Mouse (Mus musculus) T-helper 2 cell (primary cell): ENCODE results near the gene Atp12a.

ENCODE experiments used
- in situ Hi-C: fragments of 300-600 bp; cut with MboI, MseI; formaldehyde crosslinking; loops from one replicate; pipeline ENCODE4 v1.15.1; 2025; ENCODE audit warnings: high pct_unique_total_duplicates

Gene Atp12a

DNA sequence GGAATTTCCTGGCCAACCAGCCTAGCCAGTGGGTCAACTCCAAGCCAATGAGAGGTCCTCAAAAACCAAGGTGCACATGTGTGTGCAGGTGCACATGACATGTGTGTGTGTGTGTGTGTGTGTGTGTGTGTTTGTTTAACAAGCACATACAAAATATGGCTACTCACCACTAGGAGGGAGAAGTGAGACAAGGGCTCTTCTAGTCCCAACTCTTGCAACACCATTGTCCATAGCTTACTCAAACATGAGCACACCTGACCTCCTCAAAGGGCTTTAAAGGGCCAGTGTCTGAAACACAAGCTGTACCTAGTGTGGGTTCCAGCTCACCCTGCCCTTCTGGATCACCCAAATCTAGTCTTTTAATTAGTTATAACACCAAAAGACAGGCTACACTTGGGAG is 12.9 kb downstream of the Atp12a start:
- in situ Hi-C loops = no loop called here

DNA sequence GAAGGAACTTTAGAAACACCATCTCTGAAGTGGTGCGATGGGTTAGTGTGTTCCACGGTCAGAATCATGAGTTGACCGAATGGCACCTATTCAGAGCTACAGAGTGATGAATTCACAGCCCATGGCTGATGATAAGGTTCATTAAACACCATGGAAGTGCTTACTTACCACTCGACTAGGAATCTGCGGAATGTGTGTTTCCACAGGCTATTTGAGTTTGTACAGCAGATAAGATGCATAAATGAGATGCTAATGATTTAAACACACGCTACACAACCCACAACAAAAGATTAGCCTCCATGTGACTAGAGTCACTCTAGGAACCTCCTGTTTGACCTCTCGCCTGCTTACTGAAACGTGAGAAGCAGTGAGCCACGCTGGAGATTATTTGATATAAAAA is 14.5 kb downstream of the Atp12a start:
- in situ Hi-C loops = no loop called here

DNA sequence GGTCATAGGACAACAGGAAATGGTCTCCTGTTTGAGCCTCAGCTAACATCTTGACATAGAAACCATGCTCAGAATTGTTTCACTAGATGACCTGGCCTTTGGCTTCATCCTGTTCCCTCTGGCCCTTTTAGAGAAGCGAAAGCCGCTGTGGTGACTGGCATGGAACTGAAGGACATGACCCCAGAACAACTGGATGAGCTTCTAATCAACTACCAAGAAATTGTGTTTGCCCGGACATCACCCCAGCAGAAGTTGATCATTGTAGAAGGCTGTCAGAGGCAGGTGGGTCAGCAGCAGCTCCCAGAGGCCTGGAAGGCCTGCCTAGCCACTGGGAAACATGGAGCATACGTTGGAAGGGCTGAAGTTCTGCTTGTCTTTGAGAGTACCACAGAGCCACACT is 17.5 kb downstream of the Atp12a start:
- in situ Hi-C loops = no loop called here

DNA sequence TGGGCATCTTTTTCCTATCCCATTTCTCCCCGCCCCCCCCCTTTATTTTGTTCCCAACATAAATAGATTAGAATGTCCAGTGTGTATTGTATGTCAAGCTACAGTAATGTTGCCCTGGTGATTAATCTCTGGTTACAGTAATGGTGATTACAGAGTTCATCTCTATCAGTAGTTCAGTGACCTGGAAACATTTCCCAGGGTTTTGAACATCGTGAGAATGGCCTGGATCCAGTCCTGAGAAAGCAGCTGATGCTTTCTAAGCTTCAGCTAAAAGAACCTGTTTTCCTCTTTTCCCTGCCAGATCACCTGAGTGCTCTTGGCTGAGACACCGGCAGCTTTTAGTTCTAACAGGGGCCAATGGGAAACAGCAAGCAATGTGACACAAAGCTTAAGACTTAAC is 25.4 kb downstream of the Atp12a start:
- in situ Hi-C loops = no loop called here

DNA sequence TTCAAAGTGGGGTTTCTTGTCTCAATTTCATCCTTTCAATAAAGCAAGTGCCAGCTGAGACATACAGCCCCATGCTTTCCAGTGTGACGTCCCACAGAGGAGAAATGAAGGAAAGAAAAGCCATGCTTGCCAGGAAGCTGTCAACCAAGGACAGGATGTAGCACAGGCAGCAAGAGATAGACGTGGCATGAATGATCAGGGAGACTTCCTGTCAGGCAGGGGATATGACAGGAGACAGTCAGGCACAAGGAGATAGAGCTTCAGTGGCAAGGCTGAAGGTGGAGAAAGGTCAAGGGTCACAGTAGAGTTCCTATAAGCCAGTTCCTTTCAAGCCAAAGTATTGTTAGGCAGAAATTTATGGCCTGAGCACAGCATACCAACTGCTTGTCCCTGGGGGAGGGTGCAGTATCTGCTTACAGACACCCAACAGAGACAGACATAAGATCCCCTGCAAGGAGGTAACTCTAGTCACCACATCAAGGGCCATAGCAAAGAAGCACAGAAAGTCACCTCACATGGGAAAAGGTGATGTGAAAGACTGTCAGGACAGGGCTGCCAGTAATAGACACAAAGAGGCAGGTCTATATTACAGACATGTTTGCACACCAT is 28.9 kb downstream of the Atp12a start:
- in situ Hi-C loops = no loop called here

DNA sequence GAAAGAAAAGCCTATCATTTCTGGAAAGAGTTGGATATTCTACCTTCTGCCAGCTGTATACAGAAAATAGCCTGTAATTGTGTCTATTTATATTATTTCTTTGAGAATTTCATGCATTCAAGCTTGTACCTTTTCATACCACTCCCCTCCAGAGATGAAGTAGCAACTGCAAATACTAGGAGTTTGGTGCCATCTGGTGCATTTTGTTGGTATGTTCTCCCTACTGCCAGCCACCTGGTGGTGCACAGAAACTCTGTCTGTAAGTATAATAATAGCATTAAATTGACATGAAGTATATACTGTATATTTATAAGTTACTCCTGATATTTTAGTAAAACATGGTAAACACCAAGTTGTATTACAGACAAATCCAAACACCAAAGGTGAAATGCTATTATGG is 33.1 kb downstream of the Atp12a start:
- in situ Hi-C loops = no loop called here

DNA sequence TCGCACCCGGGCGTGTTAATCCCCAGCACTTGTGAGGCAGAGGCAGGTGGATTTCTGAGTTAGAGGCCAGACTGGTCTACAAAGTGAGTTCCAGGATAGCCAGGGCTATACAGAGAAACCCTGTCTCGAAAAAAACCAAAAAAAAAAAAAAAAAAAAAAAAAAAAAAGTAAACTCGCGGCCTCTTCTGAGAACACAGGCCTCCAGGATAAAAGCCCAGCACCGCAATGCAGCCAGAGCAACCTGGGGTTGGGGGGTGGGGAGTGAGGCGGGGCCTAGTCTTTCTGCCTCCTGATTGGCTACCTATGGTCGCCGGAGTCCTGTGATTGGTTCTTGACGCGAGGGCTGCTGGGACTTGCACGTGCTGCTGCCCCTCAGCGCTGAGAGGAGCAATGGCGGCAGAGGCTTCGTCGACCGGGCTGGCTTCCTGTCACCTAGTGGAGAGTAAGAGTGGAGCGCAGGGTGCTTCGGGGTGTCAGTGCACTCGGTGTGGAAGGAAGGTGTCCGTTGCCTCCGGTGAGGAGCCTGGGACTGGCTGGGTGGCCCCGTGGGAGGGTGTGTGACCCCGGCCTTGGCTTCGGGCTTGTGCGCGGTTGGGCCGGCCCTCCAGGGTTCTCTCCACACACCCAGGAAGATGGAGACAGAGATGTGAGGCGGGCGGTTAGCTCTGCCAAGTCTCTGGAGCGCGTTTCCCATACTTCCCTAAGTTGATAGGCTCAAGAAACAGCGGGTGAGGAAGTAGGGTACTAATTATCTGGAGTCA is 37.6 kb downstream of the Atp12a start, which contains the start of gene Rnf17:
TSS of gene Rnf17 (plus strand) at position 271 of the 761 bp plus-strand sequence.
- in situ Hi-C loops = no loop called here

DNA sequence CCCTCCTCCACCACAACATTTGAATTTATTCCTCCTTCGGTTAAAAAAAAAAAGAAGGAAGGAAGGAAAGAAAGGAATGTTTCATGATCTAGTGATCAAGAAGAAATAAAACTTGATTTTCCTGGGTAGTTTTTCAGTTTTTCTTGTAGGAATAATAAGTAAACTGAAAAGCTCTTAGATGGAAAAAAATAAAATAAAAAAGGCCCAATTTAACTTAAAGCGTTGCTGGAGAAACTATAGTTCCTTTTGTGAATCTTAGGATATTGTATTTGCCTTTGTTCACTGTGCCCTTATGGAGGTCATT is 38.2 kb downstream of the Atp12a start:
- in situ Hi-C loops = no loop called here
